Mouse (Mus musculus): ENCODE measurements around the gene Olfr1121. TPM values are rescaled to one million over a fixed set of nuclear protein-coding genes. Genes with fewer than 3 reads are reported as not detected.
"Not testable (repeated sequence)": the region's sequence is repeated elsewhere in the genome, so short reads cannot be mapped to it uniquely, and the experiment has no call there.

Gene Olfr1121
- total RNA-seq (2022): not detected

GRCm38 (mm10) chr2:87369595-87369994 is at the start of gene Olfr1121:
Gene Olfr1121 (plus strand): TSS chr2:87369895.
- no peak for DNase-seq (ENCODE audit: low spot score in 2 of 2)

GRCm38 (mm10) chr2:87354515-87354914 is 15.2 kb upstream of the Olfr1121 start, which contains the start of gene Olfr1120:
Gene Olfr1120 (plus strand): TSS chr2:87354815.
- no peak for DNase-seq (ENCODE audit: low spot score in 2 of 2)

GRCm38 (mm10) chr2:87360121-87360520 is 9.6 kb upstream of the Olfr1121 start:
- not testable (repeated sequence) for DNase-seq (ENCODE audit: low spot score in 2 of 2)

- no peak for DNase-seq (ENCODE audit: low spot score in 2 of 2)
These were observed 2.0 kb downstream of the Olfr1121 start for GRCm38 (mm10) chr2:87371726-87372125.

GRCm38 (mm10) chr2:87383935-87384334 is 14.2 kb downstream of the Olfr1121 start:
- DNase-seq (ENCODE audit: low spot score in 2 of 2): no peak

GRCm38 (mm10) chr2:87385549-87385948 is 15.9 kb downstream of the Olfr1121 start, which contains the start of gene Olfr1122:
Gene Olfr1122 (plus strand): TSS chr2:87385849.
- no peak for DNase-seq (ENCODE audit: low spot score in 2 of 2)

GRCm38 (mm10) chr2:87393605-87394004 is 23.9 kb downstream of the Olfr1121 start:
- DNase-seq (ENCODE audit: low spot score in 2 of 2): not testable (repeated sequence)

- DNase-seq (ENCODE audit: low spot score in 2 of 2): not testable (repeated sequence)
These were observed 25.0 kb downstream of the Olfr1121 start for GRCm38 (mm10) chr2:87394686-87395085.

GRCm38 (mm10) chr2:87416335-87416734 is 46.6 kb downstream of the Olfr1121 start, which contains the start of gene Olfr1123:
Gene Olfr1123 (plus strand): TSS chr2:87416635.
- no peak for DNase-seq (ENCODE audit: low spot score in 2 of 2)

Other genes starting within 250 kb of the Olfr1121 start
- gene Olfr1110, start 229.6 kb upstream of the Olfr1121 start, total RNA-seq (2022): not detected
- not detected for gene Olfr1111, start 217.3 kb upstream of the Olfr1121 start, total RNA-seq (2022)
- gene Olfr1112, start 182.1 kb upstream of the Olfr1121 start, total RNA-seq (2022): not detected
- gene Olfr1113, start 160.9 kb upstream of the Olfr1121 start, total RNA-seq (2022): not detected
- not detected for gene Olfr1115, start 121.9 kb upstream of the Olfr1121 start, total RNA-seq (2022)
- not detected for gene Olfr1116, start 102.4 kb upstream of the Olfr1121 start, total RNA-seq (2022)
- not detected for gene Olfr1118, start 62.3 kb upstream of the Olfr1121 start, total RNA-seq (2022)
- gene Olfr1120, start 15.1 kb upstream of the Olfr1121 start, total RNA-seq (2022): not detected
- not detected for gene Olfr1122, start 16.0 kb downstream of the Olfr1121 start, total RNA-seq (2022)
- not detected for gene Olfr1123, start 46.7 kb downstream of the Olfr1121 start, total RNA-seq (2022)
- gene Olfr1124, start 60.4 kb downstream of the Olfr1121 start, total RNA-seq (2022): not detected
- gene Olfr1126, start 84.1 kb downstream of the Olfr1121 start, total RNA-seq (2022): not detected
- gene Pramel7, start 127.2 kb downstream of the Olfr1121 start, total RNA-seq (2022): not detected
- gene Pramel6, start 136.7 kb downstream of the Olfr1121 start, total RNA-seq (2022): not detected
- gene Olfr153, start 161.9 kb downstream of the Olfr1121 start, total RNA-seq (2022): not detected
- gene Olfr1128, start 175.6 kb downstream of the Olfr1121 start, total RNA-seq (2022): not detected
- gene Olfr1129, start 204.0 kb downstream of the Olfr1121 start, total RNA-seq (2022): not detected
- gene Olfr1130, start 236.3 kb downstream of the Olfr1121 start, total RNA-seq (2022): not detected

Measured in gastrocnemius, adult 8-10 months (tissue).